Mouse (Mus musculus) adrenal gland, adult (tissue): ENCODE data around the gene Slc7a4.
"Not testable (repeated sequence)": the region's sequence is repeated elsewhere in the genome, so short reads cannot be mapped to it uniquely, and the experiment has no call there.

Experiments used
- DNase-seq, 2 experiments: peaks; one replicate each; pipeline ENCODE4 v3.0.0; 2022 to 2023; ENCODE audit warnings: low spot score in 1 of 2; ENCODE audit not compliant: inconsistent age in 2 of 2

The Slc7a4 gene

GRCm38 (mm10) chr16:17583064-17583463, at the start of gene Slc7a4:
Slc7a4 (minus strand) TSS chr16:17583214.
- peak in 1 of 2 experiments; percentile 43 for DNase-seq

GRCm38 (mm10) chr16:17632580-17632979, 49.6 kb upstream of the Slc7a4 start:
- DNase-seq: no peak

GRCm38 (mm10) chr16:17626269-17626555, 43.2 kb upstream of the Slc7a4 start:
- DNase-seq: no peak

GRCm38 (mm10) chr16:17625488-17626268, 42.7 kb upstream of the Slc7a4 start:
- DNase-seq: no peak

- DNase-seq: no peak
These were observed 38.9 kb upstream of the Slc7a4 start for GRCm38 (mm10) chr16:17621936-17622335.

- DNase-seq: peak; percentile 86 to 98
These were observed 36.4 kb upstream of the Slc7a4 start, which contains the start of gene Smpd4 for GRCm38 (mm10) chr16:17619198-17620105. Smpd4 (plus strand) TSS chr16:17619354.

- DNase-seq: peak; percentile 23 to 65
These were observed 35.0 kb upstream of the Slc7a4 start for GRCm38 (mm10) chr16:17617922-17618565.

- no peak for DNase-seq
These were observed 33.2 kb upstream of the Slc7a4 start for GRCm38 (mm10) chr16:17616212-17616611.

GRCm38 (mm10) chr16:17614740-17615139, 31.7 kb upstream of the Slc7a4 start:
- not testable (repeated sequence) for DNase-seq

GRCm38 (mm10) chr16:17611383-17611782, 28.4 kb upstream of the Slc7a4 start:
- DNase-seq: no peak

- no peak for DNase-seq
These were observed 22.7 kb upstream of the Slc7a4 start for GRCm38 (mm10) chr16:17605684-17606083.

- DNase-seq: no peak
These were observed 21.9 kb upstream of the Slc7a4 start for GRCm38 (mm10) chr16:17604941-17605340.

- DNase-seq: peak in 1 of 2 experiments; percentile 36
These were observed 18.0 kb upstream of the Slc7a4 start for GRCm38 (mm10) chr16:17600944-17601562.

GRCm38 (mm10) chr16:17590731-17591130, 7.7 kb upstream of the Slc7a4 start:
- no peak for DNase-seq

GRCm38 (mm10) chr16:17584555-17584954, 1.5 kb upstream of the Slc7a4 start:
- DNase-seq: peak; percentile 54 to 79

- no peak for DNase-seq
These were observed 6.2 kb downstream of the Slc7a4 start for GRCm38 (mm10) chr16:17576825-17577215.

GRCm38 (mm10) chr16:17575870-17576824, 6.9 kb downstream of the Slc7a4 start:
- peak; percentile 76 to 88 for DNase-seq

GRCm38 (mm10) chr16:17566186-17566585, 16.8 kb downstream of the Slc7a4 start:
- no peak for DNase-seq

GRCm38 (mm10) chr16:17564771-17565170, 18.2 kb downstream of the Slc7a4 start:
- DNase-seq: no peak

- no peak for DNase-seq
These were observed 18.8 kb downstream of the Slc7a4 start for GRCm38 (mm10) chr16:17564221-17564620.
